Mouse (Mus musculus): Measurements from ENCODE around the gene Serp2.

DNA sequence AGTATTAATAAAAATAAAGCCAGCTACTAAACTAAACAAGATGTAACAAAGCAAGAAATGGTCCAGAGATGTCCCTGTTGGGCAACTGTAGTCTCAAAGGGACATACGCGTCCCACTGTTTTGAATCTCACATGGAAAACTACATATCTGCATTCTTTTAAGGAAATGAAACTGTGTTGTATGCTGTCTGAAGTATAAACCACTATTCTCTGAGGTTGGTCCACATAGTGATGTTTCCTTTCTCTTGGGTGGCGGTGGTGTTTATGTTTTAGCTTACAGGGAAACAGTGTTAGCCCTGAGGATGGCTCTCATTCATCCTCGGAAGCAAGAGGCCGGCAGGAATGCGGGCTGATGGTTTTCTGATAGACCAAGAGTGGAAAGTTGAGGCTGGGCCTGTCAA lies 12.6 kb downstream of the Serp2 start:
- TF ChIP-seq CTCF (conservative IDR thresholded peaks at IDR 0.05; ENCODE audit: insufficient read depth, insufficient read length, low read depth, low read length) (no peak), POLR2A (IDR thresholded peaks at IDR 0.05; ENCODE audit: low read depth, low read length) (no peak)
